Mouse (Mus musculus) neural tube, embryonic 12.5 days (tissue): ENCODE measurements around the gene Kat6b. TPM values are rescaled to one million over a fixed set of nuclear protein-coding genes. Genes with fewer than 3 reads are reported as not detected.

Experiments
- ATAC-seq: fragments of 200-750 bp; cut with Nextera tagmentation; 2 replicates; pipeline ENCODE4 v1.8.0; 2017; ENCODE audit warnings: low read depth, mild to moderate bottlenecking, moderate TSS enrichment, moderate library complexity; ENCODE audit not compliant: low FRiP score
- H3K27ac ChIP-seq: fragments of 300-500 bp; sonication (generic); 2 replicates; pipeline ENCODE4 v1.5.1; 2016
- H3K27me3 ChIP-seq: fragments of 300-500 bp; sonication (generic); replicated peaks from 2 replicates; pipeline ENCODE4 v1.6.1; 2016; ENCODE audit warnings: mild to moderate bottlenecking
- H3K36me3 ChIP-seq: fragments of 300-500 bp; sonication (generic); 2 replicates; pipeline ENCODE4 v1.6.1; 2016; ENCODE audit warnings: mild to moderate bottlenecking
- H3K4me1 ChIP-seq: fragments of 300-500 bp; sonication (generic); 2 replicates; pipeline ENCODE4 v1.6.1; 2016
- H3K4me2 ChIP-seq: fragments of 300-500 bp; sonication (generic); replicated peaks from 2 replicates; pipeline ENCODE4 v1.6.1; 2016; ENCODE audit warnings: mild to moderate bottlenecking
- H3K4me3 ChIP-seq: fragments of 300-500 bp; sonication (generic); 2 replicates; pipeline ENCODE4 v1.5.1; 2016
- H3K9ac ChIP-seq: fragments of 300-500 bp; sonication (generic); 2 replicates; pipeline ENCODE4 v1.6.1; 2016; ENCODE audit warnings: mild to moderate bottlenecking
- H3K9me3 ChIP-seq: fragments of 300-500 bp; sonication (generic); 2 replicates; pipeline ENCODE4 v1.6.1; 2016; ENCODE audit warnings: mild to moderate bottlenecking
- WGBS: fragments of 180-500 bp; shearing (Covaris S2); methylation state at CpG from one replicate; pipeline ENCODE4 v1.1.7; 2016; 5-methylcytosine and 5-hydroxymethylcytosine counted together
- polyA plus RNA-seq: library from polyadenylated mRNA; unstranded; fragments of >200 nt; fragmentation: Nextera tagmentation; extraction: Ambion mirVana; gene quantifications from 2 replicates; pipeline ENCODE4 v1.2.1, GENCODE M21; 2016

The Kat6b gene
- polyA plus RNA-seq, 1 experiment from 2014 or later: 20.0 TPM

- Histone ChIP-seq H3K4me3 (no peak overlapping the region), H3K27ac (no peak overlapping the region), H3K36me3 (peaks cover 2% of the 10 kb centered on the region), H3K9me3 (no peaks in the 10 kb centered on the region), H3K27me3 (no peaks in the 10 kb centered on the region), H3K4me1 (no peaks in the 10 kb centered on the region), H3K4me2 (no peak overlapping the region), H3K9ac (no peak overlapping the region)
- ATAC-seq: no peak
- WGBS: 46% methylated on average over 4 of the region's 4 CpGs
Measured at GRCm38 (mm10) chr14:21617221-21617980, 136.2 kb downstream of the Kat6b start.

- Histone ChIP-seq H3K4me3 (no peak overlapping the region), H3K9me3 (no peaks in the 10 kb centered on the region), H3K9ac (no peak overlapping the region), H3K27me3 (no peaks in the 10 kb centered on the region), H3K4me2 (no peak overlapping the region), H3K36me3 (peaks cover 8% of the 10 kb centered on the region), H3K4me1 (no peaks in the 10 kb centered on the region), H3K27ac (no peak overlapping the region)
- no peak for ATAC-seq
- WGBS: 86% methylated on average over 7 of the region's 7 CpGs
Measured at GRCm38 (mm10) chr14:21619951-21620350, 138.7 kb downstream of the Kat6b start.

GRCm38 (mm10) chr14:21625946-21626345, 144.7 kb downstream of the Kat6b start:
- Histone ChIP-seq H3K4me3 (no peak overlapping the region), H3K4me1 (no peaks in the 10 kb centered on the region), H3K9ac (no peak overlapping the region), H3K27ac (no peak overlapping the region), H3K27me3 (no peaks in the 10 kb centered on the region), H3K4me2 (no peak overlapping the region), H3K9me3 (no peaks in the 10 kb centered on the region), H3K36me3 (peaks cover 41% of the 10 kb centered on the region)
- 93% methylated on average over 9 of the region's 9 CpGs for WGBS
- no peak for ATAC-seq

GRCm38 (mm10) chr14:21631665-21632200, 150.5 kb downstream of the Kat6b start:
- Histone ChIP-seq H3K27me3 (no peaks in the 10 kb centered on the region), H3K4me3 (no peak overlapping the region), H3K9me3 (no peaks in the 10 kb centered on the region), H3K4me2 (no peak overlapping the region), H3K9ac (no peak overlapping the region), H3K36me3 (peaks cover 37% of the 10 kb centered on the region), H3K27ac (no peak overlapping the region), H3K4me1 (no peaks in the 10 kb centered on the region)
- 74% methylated on average over 5 of the region's 5 CpGs for WGBS
- no peak for ATAC-seq

- Histone ChIP-seq H3K9me3 (no peaks in the 10 kb centered on the region), H3K4me3 (no peak overlapping the region), H3K4me2 (no peak overlapping the region), H3K27me3 (no peaks in the 10 kb centered on the region), H3K4me1 (no peaks in the 10 kb centered on the region), H3K9ac (no peak overlapping the region), H3K36me3 (peaks cover 31% of the 10 kb centered on the region), H3K27ac (no peak overlapping the region)
- no peak for ATAC-seq
- WGBS: 88% methylated on average over 6 of the region's 6 CpGs
Measured at GRCm38 (mm10) chr14:21636548-21636947, 155.3 kb downstream of the Kat6b start.

GRCm38 (mm10) chr14:21640806-21641435, 159.7 kb downstream of the Kat6b start:
- Histone ChIP-seq H3K4me1 (no peaks in the 10 kb centered on the region), H3K36me3 (peaks cover 30% of the 10 kb centered on the region), H3K9me3 (no peaks in the 10 kb centered on the region), H3K9ac (no peak overlapping the region), H3K4me2 (no peak overlapping the region), H3K27ac (no peak overlapping the region), H3K4me3 (no peak overlapping the region), H3K27me3 (no peaks in the 10 kb centered on the region)
- WGBS: 86% methylated on average over 4 of the region's 4 CpGs
- ATAC-seq: no peak

GRCm38 (mm10) chr14:21653813-21654212, 172.6 kb downstream of the Kat6b start:
- Histone ChIP-seq H3K36me3 (0 out of 2 replicates have a peak, but pooled peaks cover 3% of the 10 kb centered on the region), H3K9me3 (no peaks in the 10 kb centered on the region), H3K4me1 (peaks cover 3% of the 10 kb centered on the region; the same call in 1 of the 2 replicates), H3K4me2 (no peak overlapping the region), H3K4me3 (no peak overlapping the region), H3K9ac (no peak overlapping the region), H3K27ac (no peak overlapping the region), H3K27me3 (no peaks in the 10 kb centered on the region)
- 86% methylated on average over 2 of the region's 2 CpGs for WGBS
- no peak for ATAC-seq

- ATAC-seq: 0 out of 2 replicates have a peak, but pooled peaks have one; percentile 48
- no peaks in the 10 kb centered on the region for H3K9me3 ChIP-seq
- no peak overlapping the region for H3K9ac ChIP-seq
- no peak overlapping the region for H3K27ac ChIP-seq
- H3K27me3 ChIP-seq: no peaks in the 10 kb centered on the region
- H3K4me1 ChIP-seq: peaks cover 14% of the 10 kb centered on the region
- H3K36me3 ChIP-seq: peaks cover 31% of the 10 kb centered on the region
- H3K4me2 ChIP-seq: no peak overlapping the region
- 74% methylated on average over 13 of the region's 13 CpGs for WGBS
- no peak overlapping the region for H3K4me3 ChIP-seq
Measured at GRCm38 (mm10) chr14:21659155-21659554, 177.9 kb downstream of the Kat6b start.

GRCm38 (mm10) chr14:21659652-21660051, 178.4 kb downstream of the Kat6b start:
- H3K27me3 ChIP-seq: no peaks in the 10 kb centered on the region
- no peak overlapping the region for H3K4me2 ChIP-seq
- H3K27ac ChIP-seq: no peak overlapping the region
- peaks cover 36% of the 10 kb centered on the region for H3K36me3 ChIP-seq
- H3K9me3 ChIP-seq: no peaks in the 10 kb centered on the region
- H3K4me1 ChIP-seq: peaks cover 14% of the 10 kb centered on the region
- peak; percentile 75; the same call in 1 of the 2 replicates for ATAC-seq
- H3K4me3 ChIP-seq: no peak overlapping the region
- 16% methylated on average over 5 of the region's 5 CpGs for WGBS
- no peak overlapping the region for H3K9ac ChIP-seq

GRCm38 (mm10) chr14:21662465-21663142, 181.4 kb downstream of the Kat6b start:
- no peak overlapping the region for H3K27ac ChIP-seq
- peaks cover 14% of the 10 kb centered on the region for H3K4me1 ChIP-seq
- no peaks in the 10 kb centered on the region for H3K9me3 ChIP-seq
- WGBS: 82% methylated on average over 8 of the region's 8 CpGs
- no peak overlapping the region for H3K4me2 ChIP-seq
- H3K27me3 ChIP-seq: no peaks in the 10 kb centered on the region
- ATAC-seq: no peak
- H3K9ac ChIP-seq: no peak overlapping the region
- H3K4me3 ChIP-seq: no peak overlapping the region
- peaks cover 55% of the 10 kb centered on the region for H3K36me3 ChIP-seq

- H3K27ac ChIP-seq: no peak overlapping the region
- H3K9ac ChIP-seq: no peak overlapping the region
- no peak for ATAC-seq
Measured at GRCm38 (mm10) chr14:21669218-21669617, 188.0 kb downstream of the Kat6b start.

More at GRCm38 (mm10) chr14:21669218-21669617, 188.0 kb downstream of the Kat6b start:
- WGBS: 93% methylated on average over 11 of the region's 11 CpGs
- Histone ChIP-seq H3K4me3 (no peak overlapping the region), H3K27me3 (no peaks in the 10 kb centered on the region), H3K4me1 (peaks cover 9% of the 10 kb centered on the region; the same call in 1 of the 2 replicates), H3K9me3 (no peaks in the 10 kb centered on the region), H3K36me3 (peaks cover 52% of the 10 kb centered on the region), H3K4me2 (no peak overlapping the region)
